Mouse (Mus musculus) macrophage (primary cell): ENCODE results near the gene Guf1. TPM values are rescaled to one million over a fixed set of nuclear protein-coding genes. Genes with fewer than 3 reads are reported as not detected.

ENCODE experiments used
- polyA plus RNA-seq: library from polyadenylated mRNA; stranded (reverse); fragments of 250-400 nt; gene quantifications from 3 replicates; pipeline ENCODE4 v1.2.4, GENCODE M21; 2018; ENCODE audit warnings: inconsistent platforms

Gene Guf1
- polyA plus RNA-seq, 1 experiment from 2014 or later = 10.8 TPM

Other genes with a start within 250 kb of the Guf1 start
- gene Kctd8, start 215.2 kb upstream of the Guf1 start, polyA plus RNA-seq = not detected in 3 replicates
- 0.51 to 1.1 TPM in 2 of 3 replicates, not detected in the other for gene Yipf7, start 14.3 kb upstream of the Guf1 start, polyA plus RNA-seq
- gene Gnpda2, start 35.4 kb downstream of the Guf1 start, polyA plus RNA-seq = 15.6 to 28.8 TPM (median 18.8 TPM) in 3 replicates